Mouse (Mus musculus) E14TG2a.4 (cell line): ENCODE measurements around the gene Pdzrn3.

Experiments
- CTCF ChIP-seq: conservative IDR thresholded peaks from 2 replicates; pipeline ENCODE4 v1.5.1; 2014; ENCODE audit warnings: low read length
- NANOG ChIP-seq: IDR thresholded peaks from 2 replicates; pipeline ENCODE4 v1.6.1; 2014; ENCODE audit warnings: borderline replicate concordance, low read length, mixed read lengths
- POU5F1 ChIP-seq: IDR thresholded peaks from 2 replicates; pipeline ENCODE4 v1.6.1; 2014; ENCODE audit warnings: low read length, borderline replicate concordance

GRCm38 (mm10) chr6:101340051-101340450, 37.6 kb downstream of the Pdzrn3 start:
- TF ChIP-seq CTCF, result no peak
- TF ChIP-seq NANOG, result no peak
- no peak for TF ChIP-seq POU5F1
